Mouse (Mus musculus) left cerebral cortex, postnatal 36 days (tissue): Measurements from ENCODE around the gene Ppm1l. TPM values are rescaled to one million over a fixed set of nuclear protein-coding genes. Genes with fewer than 3 reads are reported as not detected.

Experiments
- DNase-seq, 2 experiments: peaks; one replicate each; pipeline ENCODE4 v3.0.0; 2021 to 2022; ENCODE audit warnings: low spot score in 2 of 2, mixed read lengths in 1 of 2
- intact Hi-C: fragments of 180-260 bp; cut with DNase I; formaldehyde crosslinking; loops from one replicate; pipeline ENCODE4 v1.15.1; 2025
- total RNA-seq, 2 experiments: library from RNA; stranded (reverse); gene quantifications; 2 replicates each; pipeline ENCODE4 v1.2.3; 2021

The Ppm1l gene
- 10 to 100 TPM; 87.0 to 88.8 TPM for total RNA-seq

DNA sequence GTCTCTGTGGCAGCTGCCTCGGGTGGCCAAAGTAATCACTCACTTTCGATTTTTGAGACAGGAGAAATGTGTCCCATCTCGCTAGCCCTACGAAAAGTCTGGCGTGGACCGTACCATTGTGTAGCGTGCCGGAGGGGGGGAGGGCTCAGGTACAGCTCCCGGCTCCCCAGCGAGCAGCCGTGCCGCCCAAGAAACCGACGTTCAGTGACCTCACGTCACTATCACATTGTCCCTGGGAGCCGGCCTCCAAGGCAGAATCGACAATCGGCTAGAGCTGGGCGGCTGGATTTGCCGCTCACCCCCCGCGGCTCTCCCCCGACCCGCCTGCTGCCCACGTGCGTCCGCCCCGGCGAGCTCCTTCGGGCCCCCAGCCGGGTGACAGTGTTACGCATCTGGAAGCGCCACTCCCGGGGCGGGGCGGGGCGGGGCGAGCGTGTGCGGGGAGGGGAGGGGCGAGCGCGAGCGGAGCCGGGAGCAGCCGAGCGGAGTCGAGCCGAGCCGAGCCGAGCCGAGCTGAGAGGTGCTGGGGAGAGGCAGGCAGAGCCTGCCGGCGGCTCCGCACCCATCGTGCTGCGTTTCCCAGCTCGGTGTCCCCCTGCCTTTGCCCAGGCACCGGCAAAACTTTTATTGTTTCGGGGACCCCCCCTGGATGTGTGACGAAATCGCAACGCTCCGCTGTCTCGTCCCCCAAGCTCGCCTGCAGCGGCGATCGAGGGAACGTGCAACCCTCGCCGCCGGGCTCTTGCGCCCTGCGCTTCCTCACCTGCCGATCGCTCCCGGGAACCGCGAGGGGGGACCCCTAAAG is at the start of gene Ppm1l:
Gene Ppm1l (plus strand): TSS at position 471 of the 805 bp plus-strand sequence.
- intact Hi-C loops: loop anchor here (2.0 to 5.0 kb wide), 4 partner anchors 44 to 406 kb away; partner anchors contain the start of gene Nmd3
- peak; percentile 91 to 94 for DNase-seq

DNA sequence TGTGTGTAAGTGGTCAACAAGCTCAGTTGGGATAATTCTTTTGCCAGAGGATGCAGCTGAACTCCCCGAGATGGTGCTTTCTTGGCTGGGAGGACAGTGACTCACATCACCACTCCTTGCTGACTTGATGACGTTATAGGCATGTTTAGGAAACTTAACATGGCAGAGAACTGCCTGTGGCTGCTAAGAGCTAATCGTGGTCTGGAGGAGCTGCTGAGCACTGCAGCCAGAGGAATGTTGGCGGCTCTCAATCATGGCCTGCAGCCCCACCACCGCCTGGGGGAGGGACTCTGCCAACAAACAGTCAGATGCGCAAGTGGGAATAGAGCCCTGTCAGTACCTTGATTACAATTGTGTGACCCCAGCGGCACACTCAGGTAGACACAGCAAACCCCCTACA is 44.8 kb upstream of the Ppm1l start:
- intact Hi-C loops: loop anchor here (5.0 kb wide), 1 partner anchor 45 kb away; the partner anchor contains the start of gene Ppm1l
- no peak for DNase-seq

DNA sequence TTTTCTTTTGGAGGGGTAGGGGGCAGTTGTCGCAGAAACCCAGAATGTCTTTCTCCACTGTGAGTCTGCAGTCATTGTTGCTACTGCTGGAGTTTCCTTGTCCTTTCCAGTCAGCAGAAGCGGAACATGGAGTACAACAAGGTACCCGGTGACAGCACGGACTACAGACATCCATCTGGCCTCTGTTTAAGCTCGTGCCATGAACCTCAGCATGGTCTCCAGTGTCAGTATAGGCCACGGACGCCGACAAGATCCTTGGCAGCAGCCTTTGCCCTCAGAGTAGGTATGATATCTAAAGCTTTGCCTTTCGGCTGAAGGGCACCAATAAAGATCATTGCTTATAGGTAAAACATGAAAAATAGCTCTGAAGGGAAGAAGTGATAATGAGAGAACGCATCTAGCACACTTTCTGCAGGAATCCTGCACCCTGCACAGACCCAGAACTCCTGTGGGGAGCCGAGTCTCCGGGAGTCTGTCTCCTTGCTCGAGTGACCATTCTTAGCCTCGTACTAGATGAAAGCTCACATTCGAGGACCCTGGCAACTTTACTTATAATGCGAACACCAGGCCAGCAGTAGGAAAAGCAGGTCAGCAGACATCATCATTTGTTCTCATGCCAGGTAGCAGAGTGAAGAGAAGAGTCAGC is 42.5 kb upstream of the Ppm1l start:
- intact Hi-C loops: loop anchor here (5.0 kb wide), 1 partner anchor 43 kb away; the partner anchor contains the start of gene Ppm1l

DNA sequence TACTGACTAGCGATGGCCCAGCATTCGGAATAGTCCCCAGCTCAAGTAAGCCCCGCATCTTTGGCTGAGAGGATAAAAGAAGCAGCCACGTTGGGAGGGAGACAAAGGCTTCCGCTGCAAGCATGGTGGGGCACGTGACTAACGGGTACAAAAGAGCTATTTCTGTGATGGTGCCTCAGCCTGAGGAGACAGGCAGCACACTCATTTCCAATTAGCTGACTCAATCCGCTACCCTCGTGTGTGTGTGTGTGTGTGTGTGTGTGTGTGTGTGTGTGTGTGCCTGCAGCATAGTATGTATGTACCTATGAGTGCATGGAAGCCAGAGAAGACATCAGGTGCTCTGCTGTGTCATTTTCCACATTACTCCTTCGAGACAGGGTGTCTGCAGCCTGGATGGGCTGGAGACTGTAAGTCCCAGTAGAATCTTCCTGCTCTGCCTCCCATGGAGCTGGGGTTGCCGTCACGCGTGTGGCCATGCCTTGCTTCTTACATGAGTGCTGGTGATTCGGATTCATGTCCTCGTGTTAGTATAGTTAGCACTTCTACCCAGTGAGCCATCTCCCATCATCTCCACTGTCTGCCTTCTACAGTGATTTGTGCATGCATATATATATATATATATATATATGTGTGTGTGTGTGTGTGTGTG is 41.9 kb upstream of the Ppm1l start:
- peak; percentile 26 to 35 for DNase-seq
- intact Hi-C loops: loop anchor here (5.0 kb wide), 1 partner anchor 43 kb away; the partner anchor contains the start of gene Ppm1l

More for the DNA sequence above, 42.5 kb upstream of the Ppm1l start:
- DNase-seq: peak in 1 of 2 experiments; percentile 5

DNA sequence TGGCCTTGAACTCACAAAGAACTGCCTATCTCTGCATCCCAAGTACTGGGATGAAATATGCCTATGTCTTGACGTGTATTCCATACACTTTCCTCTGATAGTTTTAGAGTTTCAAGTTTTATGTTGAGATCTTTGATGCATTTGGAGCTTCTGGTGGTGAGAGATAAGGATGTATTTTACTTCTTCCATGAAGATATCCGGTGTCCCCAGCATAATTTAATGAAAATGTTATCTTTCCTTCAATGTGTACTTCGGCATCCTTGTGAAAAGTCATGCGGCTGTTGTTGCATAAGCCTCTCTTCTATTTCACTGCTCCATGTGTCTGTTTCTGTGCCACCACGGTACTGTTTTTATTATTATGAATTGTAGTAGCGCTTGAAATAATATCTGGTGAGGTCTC is 38.0 kb upstream of the Ppm1l start:
- DNase-seq: no peak
- intact Hi-C loops: no loop called here

DNA sequence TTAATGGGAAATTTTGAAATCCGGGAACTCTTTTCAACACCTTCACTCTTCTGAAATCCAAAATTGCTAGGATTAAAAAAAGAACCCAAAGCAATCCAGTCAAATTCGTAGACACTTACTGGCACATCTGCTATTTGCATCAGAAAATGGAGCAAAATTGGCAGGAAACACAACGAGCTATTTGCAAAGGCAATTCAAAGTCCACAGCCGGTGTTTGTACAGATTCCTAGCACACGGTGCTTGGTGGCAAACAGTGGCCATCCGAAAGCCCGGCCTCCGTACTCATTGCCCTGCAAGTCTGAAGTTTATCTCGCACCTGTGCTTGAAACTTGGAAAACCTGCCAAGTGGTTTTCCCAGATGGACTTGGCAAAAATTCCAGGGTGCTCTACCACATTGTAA is 34.3 kb upstream of the Ppm1l start:
- intact Hi-C loops: no loop called here
- peak; percentile 12 to 27 for DNase-seq

DNA sequence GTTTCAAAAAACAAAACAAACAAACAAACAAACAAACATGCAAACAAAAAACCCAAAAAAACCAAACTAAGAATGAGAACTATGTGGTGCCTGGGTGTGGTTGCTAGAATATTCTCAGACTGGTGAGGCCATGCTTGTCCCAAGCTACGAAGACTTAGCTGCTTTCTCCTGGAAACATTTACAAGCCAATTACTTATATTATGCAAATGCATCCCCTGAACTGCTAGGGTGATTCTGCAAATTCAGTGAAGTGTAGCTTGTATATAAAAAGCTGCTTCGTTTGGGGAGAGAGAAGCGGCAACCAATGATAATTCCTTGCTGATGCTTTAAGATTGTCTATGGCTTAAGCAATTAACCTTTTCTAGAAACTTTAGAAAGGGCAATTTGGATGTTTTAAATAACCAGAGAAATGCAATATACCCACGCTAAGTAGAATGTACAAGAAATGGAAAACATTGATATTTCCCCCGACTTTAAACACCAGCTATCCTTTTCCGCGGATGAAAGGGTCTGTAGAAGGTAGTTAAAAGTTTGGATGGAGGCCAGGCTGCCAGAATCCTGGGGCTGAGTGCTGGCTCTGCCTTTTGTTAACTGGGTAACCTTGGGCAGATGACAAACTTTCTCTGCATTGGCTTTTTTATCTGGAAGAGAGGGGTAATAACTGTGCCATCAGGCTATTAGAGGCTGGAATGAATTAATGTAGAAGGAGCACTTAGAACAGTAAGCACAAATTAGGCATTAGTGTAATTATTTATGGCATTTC is 33.4 kb upstream of the Ppm1l start:
- intact Hi-C loops: no loop called here
- no peak for DNase-seq

DNA sequence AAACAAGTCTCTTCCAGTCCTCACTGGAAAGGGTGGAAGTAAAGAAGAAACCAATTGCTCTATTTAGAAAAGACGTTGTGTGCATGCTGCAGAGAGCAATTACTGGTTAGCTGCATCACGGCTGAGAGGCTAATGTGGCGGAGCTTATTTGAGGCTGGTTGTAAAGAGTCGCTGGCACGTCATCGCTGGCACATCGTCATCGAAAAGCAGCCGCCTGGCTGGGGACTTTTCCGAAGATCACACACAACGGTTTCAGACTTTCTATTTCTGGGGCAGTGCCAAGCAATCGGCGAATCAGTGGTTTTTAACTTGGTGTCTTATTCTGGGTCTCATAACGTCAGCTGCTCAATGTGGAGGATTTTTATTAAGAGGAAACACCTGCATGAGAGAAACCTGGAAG is 26.8 kb upstream of the Ppm1l start:
- intact Hi-C loops: no loop called here
- DNase-seq: peak; percentile 24 to 25

DNA sequence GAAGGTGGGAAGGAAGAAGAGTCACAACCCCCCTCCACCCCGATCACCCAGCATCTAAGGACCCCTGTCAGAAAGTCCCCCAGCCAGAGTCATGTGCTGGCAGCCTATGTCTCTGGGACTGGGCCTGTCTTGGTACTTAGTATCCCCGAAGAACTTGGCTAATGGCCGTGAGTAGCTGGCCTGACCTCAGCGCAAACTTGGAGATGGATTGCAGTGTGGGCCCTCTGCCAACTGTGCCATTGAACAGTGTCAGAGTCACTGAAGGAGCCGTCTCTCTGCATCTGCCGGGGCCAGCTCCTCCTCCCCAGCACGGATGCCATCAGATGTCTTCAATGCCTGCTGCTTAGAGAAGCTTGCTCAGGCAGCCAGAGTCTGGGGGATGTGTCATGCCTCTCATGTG is 26.4 kb upstream of the Ppm1l start:
- intact Hi-C loops: no loop called here

DNA sequence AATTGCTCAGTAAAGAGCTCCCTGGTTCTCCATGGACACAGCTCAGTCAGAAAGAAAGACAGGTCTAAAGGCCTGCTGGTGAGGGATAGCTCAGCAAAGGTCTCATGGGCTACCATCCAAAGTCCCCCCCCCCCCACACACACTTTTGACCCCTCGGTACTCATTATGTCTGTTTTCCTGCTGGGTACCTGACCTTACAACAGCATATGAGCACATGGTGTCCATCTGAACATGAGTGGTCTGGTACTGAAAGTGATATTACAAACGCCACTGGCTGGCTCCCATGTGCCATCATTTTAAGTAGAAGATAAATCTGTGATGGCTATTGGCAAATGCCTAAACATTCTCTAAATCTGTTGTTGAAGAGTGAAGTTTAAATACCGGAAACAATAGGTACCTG is 25.8 kb upstream of the Ppm1l start:
- DNase-seq: no peak
- intact Hi-C loops: no loop called here

More for the DNA sequence above, 26.4 kb upstream of the Ppm1l start:
- DNase-seq: peak; percentile 23 to 36

DNA sequence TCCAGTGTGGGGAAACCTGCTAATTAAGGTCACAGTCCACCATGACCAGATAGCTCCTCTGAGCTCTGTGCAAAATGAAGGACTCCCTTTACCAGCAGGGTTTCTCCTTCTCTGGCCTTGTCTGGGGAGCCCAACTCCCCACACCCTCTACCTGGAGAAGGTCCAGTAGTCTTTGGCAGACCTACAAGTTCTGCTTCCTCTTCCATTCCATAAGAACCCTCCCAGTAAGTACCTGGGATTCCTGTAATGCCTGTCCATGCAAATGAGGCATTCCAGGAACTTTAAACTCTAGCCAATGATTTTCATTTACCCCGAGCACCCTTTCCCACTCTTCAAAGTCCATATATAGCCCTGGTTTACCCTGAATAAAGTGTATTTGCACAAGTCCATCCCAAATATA is 24.0 kb upstream of the Ppm1l start:
- intact Hi-C loops: no loop called here
- DNase-seq: no peak

DNA sequence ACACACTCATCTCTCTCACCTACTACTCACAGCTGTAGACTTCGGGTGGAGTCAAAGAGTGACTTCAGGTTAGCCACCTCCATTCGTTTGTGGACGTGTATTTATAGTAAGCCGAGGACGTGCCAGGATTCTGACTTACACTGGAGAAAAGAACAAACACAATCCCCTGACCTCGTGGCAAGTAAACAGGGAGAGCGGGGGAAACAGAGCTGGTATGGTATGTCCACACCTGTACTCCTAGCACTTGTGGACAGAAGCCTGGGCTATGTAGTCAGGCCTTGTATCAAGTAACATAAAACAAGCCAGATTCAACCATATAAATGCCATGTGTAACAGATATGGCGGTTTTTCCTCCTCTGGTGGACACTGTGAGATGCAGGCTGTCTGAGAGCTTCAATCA is 20.4 kb upstream of the Ppm1l start:
- no peak for DNase-seq
- intact Hi-C loops: no loop called here

DNA sequence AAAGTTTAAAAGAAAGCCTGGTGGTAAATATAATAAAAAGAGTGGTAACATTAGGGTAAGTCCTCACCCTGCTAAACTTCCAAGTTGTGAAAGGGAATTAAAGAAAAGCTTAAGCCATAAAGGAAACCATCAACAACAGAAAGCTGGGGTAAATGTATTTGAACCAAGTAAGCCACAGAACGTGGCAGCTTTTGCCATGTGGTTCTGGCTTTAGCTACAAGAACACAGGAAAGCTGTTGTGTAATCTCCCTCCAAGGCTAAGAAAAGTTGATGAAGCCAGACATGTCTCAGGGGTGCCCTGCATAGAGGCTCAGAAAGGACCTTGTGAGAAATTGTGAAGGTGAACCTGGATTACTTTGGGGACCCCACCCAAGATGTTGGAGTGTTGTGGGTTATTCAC is 16.5 kb upstream of the Ppm1l start:
- DNase-seq: no peak

DNA sequence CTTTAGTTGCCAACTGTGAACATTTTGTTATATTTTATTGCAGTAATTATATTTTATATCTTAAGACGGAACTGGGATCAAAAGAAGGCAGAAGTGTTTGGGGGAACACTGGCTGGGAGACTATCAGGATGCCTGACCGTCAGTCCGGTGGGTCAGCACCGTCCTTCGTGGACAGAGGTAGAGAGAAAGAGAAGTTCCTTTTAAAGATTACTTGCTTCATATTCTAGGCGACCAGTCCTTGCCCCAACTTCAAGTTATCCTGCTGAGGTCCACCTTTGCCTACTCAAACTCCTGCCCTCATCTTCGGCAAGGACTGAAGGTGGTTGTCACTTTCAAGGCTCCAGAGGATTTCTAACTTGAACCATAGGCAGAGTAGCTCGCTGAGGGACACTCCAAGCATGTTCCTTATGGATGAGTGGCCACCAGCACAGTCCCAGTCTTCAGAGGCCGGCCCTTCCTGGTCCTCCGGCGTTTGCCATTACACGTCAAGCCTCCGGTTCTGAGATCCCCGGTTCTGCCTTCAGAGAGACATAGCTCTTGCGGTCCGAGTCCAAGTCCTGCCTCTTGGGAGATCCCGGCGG is 761 bp upstream of the Ppm1l start:
- intact Hi-C loops: loop anchor here (2.0 to 5.0 kb wide), 4 partner anchors 44 to 406 kb away; partner anchors contain the start of gene Nmd3
- DNase-seq: no peak

More for the DNA sequence above, 16.5 kb upstream of the Ppm1l start:
- intact Hi-C loops: no loop called here

DNA sequence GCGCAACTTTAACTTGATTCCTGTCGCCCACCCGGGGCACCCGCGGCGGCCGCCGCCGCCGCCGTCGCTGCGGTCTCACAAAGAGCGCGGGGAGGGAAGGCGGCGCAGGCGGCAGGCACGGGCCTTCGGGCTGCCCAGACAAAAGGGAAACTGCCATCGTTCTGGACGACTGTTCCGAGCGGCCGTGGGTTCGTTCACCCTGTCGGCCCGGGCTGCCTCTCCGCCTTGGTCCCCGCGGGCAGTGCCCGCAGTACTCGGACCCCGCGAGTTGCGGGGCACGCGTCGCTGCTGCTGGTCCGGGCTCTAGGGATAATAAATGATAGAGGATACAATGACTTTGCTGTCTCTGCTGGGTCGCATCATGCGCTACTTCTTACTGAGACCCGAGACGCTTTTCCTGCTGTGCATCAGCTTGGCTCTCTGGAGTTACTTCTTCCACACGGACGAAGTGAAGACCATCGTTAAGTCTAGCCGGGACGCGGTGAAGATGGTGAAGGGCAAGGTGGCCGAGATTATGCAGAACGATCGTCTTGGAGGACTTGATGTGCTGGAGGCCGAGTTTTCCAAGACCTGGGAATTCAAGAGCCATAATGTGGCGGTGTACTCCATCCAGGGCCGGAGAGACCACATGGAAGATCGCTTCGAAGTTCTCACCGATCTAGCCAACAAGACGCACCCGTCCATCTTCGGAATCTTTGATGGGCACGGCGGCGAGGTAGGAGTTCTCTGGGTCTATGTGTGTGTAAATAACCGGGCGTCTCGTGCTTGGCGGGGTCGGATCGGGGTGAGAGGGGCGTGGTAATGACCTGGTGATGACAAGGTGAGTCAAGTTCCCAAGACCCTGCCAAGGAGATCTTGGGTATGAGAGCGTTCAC is 827 bp downstream of the Ppm1l start:
- peak in 1 of 2 experiments; percentile 45 for DNase-seq
- intact Hi-C loops: loop anchor here (2.0 to 5.0 kb wide), 4 partner anchors 45 to 405 kb away; partner anchors contain the start of gene Nmd3

DNA sequence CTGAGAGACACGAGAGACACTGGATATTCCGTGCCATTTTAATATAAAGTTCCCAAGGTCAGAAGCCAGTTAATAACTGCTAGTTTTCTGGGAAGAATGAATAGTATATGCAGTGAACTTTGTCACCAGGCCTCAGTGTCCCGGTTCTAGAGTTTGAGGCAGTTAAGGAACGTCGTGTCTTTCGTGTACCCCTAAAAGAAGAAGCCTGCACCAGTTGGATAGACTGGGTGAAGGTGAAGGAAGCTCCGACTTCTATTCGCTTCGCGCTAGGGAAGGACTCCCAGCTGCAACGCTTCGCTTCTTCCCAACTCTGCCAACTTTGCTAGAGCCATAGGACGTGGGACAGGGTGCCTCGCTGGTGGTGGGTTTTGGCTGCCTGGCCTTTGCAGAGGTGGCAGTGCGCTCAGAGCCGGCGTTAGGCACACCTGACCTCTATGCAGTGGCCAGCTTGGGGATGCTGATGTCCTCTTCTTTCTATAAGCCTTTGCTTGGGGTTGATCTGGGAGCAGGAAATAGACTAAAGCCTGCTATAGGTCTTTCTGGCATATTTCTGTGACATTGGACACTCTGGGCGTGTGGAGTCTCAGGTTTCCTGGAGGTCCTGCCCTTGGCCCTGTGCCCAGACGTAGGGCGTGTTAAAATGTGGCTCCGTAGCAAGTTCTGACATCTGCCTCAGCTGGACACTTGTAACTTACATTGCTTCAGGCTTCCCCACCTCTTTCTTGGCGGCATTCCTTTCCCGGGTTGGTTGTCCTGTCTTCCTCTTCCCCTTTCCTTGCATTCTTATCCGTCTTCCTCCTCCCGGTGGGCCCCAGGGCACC is 1.7 kb downstream of the Ppm1l start:
- DNase-seq: peak in 1 of 2 experiments; percentile 19
- intact Hi-C loops: loop anchor here (5.0 kb wide), 3 partner anchors 46 to 404 kb away; partner anchors contain the start of gene Nmd3

DNA sequence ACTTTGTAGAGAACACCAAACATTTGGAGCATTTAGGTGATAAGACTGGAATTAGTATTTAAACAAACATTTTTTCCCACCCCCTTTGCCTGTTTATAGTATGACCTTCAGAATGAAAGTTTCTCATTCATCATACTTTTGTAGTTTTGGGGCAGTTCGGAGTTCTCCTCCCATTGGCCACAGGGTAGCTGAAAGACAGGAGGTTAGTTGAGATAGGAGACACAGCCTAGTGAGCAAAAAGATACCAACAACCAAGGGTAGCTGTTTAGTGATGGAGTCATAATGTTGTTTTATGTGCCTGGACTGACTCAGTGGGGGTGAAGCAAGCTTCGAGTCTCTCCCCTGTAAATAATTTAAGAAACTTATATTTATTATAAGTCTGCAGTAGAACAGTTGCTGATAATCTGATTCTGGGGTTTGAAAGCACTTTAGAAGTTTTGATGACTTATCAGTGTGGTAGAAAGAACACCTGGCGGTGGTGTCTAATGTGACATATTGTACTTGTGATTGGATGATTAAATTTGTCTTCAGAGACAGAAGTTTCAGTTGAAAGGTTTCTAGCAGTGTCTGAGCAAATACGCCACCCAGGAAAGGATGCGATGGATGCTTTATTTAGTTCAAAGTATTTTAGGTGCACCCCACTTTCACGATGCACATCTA is 2.5 kb downstream of the Ppm1l start:
- DNase-seq: no peak
- intact Hi-C loops: loop anchor here (5.0 kb wide), 3 partner anchors 47 to 403 kb away; partner anchors contain the start of gene Nmd3
